Mouse (Mus musculus) splenic B cell, adult 2 months (primary cell): ENCODE measurements around the gene Prl2c1.
"Not testable (repeated sequence)": the region's sequence is repeated elsewhere in the genome, so short reads cannot be mapped to it uniquely, and the experiment has no call there.

ENCODE experiments used
- DNase-seq: peaks from one replicate; pipeline ENCODE4 v3.0.0-alpha.2; 2011; ENCODE audit warnings: low read depth, low spot score
- H3K27me3 ChIP-seq: 2 replicates; pipeline ENCODE4 v1.6.1; 2012; ENCODE audit warnings: mild to moderate bottlenecking, low read length, moderate library complexity, mixed read lengths; ENCODE audit not compliant: control insufficient read depth, poor library complexity, insufficient read depth, severe bottlenecking
- H3K36me3 ChIP-seq: 2 replicates; pipeline ENCODE4 v1.6.1; 2012; ENCODE audit warnings: mild to moderate bottlenecking, low read length, moderate library complexity, mixed read lengths; ENCODE audit not compliant: control insufficient read depth, poor library complexity, insufficient read depth, severe bottlenecking

Gene Prl2c1

DNA sequence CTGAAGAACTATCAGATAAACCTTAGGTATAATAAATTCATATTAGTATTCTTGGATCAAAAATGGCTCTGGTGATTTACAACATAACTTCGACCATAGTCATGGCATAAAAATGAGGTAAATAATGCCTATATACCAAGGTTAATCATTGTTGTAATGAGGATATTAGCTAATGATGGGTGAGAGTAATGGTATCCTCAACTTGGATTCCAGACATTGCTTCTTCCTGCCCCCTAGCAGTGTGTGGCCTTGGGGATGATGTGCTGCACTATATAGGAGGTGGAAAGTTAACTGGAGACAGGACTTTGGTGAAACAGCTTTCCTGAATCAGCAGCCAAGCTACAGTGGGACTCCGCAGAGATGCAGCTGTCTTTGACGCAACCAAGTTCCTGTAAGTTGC is at the start of gene Prl2c1:
Gene Prl2c1, plus strand, starts transcription at position 301 of the 400 bp plus-strand sequence.
- H3K27me3 ChIP-seq: no peaks in the 10 kb centered on the region; the same call in 1 of the 2 replicates
- DNase-seq: no peak
- no peaks in the 10 kb centered on the region for H3K36me3 ChIP-seq

DNA sequence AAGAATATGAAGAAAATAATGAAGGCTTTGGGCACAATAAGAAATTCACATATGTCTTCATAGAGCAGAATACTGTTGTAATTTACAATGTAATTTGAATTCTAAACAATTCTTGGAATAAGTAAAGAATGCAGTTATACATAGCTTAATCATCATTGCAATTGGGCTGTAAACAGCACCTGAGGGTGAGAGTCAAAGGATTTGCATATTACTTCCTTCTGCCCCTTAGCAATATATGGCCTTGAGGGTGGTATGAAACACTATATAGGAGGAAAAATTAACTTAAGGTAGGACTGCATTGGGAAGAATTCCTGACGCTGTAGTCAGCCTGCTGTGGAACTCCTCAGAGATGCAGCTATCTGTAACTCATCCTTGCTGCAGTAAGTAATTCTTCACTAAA is 47.8 kb upstream of the Prl2c1 start, which contains the start of gene Prl2a1:
Gene Prl2a1, plus strand, starts transcription at position 301 of the 400 bp plus-strand sequence.
- Histone ChIP-seq H3K36me3 (no peaks in the 10 kb centered on the region), H3K27me3 (no peaks in the 10 kb centered on the region)
- no peak for DNase-seq

DNA sequence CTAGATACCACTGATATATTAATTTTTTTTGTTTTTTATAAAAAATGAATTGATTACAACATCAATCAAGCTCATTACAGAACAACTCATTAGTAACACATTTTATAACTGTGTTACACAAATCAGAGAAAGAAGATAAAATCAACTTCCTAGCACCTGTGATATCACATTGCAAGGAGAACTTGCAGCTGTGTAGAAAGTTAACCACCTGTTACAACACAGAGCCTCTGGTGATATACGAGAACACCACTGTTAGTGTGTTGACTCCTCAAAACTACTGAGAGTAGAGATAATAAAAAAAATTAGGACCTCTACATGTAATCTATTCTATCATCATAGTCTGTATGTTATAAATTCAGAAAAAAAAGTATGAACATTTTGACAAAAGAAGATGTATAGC is 46.4 kb upstream of the Prl2c1 start:
- no peaks in the 10 kb centered on the region for H3K27me3 ChIP-seq
- no peaks in the 10 kb centered on the region for H3K36me3 ChIP-seq
- DNase-seq: no peak

DNA sequence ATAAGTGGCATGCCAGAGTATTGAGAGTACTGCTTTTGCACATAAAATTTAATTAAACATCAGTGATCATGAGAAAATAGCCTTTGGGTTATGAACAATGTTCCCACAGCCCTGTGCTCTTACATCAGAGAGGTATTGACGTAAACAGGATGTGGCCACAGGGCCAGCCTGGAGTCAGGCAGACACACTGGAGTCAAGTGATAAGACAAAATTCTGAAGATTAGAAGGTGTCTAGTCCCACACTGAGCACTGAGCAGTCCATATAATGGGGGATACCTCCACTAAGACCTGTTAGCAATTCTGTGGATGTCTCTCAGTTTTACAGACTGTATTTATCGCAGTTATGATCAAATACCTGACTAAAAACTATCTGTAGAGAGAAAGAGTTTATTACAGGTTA is 55.1 kb downstream of the Prl2c1 start:
- not testable (repeated sequence) for DNase-seq, H3K36me3 ChIP-seq, H3K27me3 ChIP-seq
